Mouse (Mus musculus) cortical plate, adult 2 months (tissue): Measurements from ENCODE around the gene Gm11111. TPM values are rescaled to one million over a fixed set of nuclear protein-coding genes. Genes with fewer than 3 reads are reported as not detected.
"Not testable (repeated sequence)": the region's sequence is repeated elsewhere in the genome, so short reads cannot be mapped to it uniquely, and the experiment has no call there.

ENCODE experiments used
- H3K27ac ChIP-seq: fragments of 200-500 bp; 2 replicates; pipeline ENCODE4 v1.5.1; 2012; ENCODE audit warnings: low read length, control low read depth, inconsistent platforms; ENCODE audit not compliant: insufficient read depth
- H3K4me1 ChIP-seq: fragments of 200-500 bp; 2 replicates; pipeline ENCODE4 v1.6.1; 2011; ENCODE audit warnings: low read length; ENCODE audit not compliant: control insufficient read depth, insufficient read depth
- H3K4me3 ChIP-seq: fragments of 200-500 bp; 2 replicates; pipeline ENCODE4 v1.5.1; 2011; ENCODE audit warnings: mild to moderate bottlenecking, low read length, control low read depth; ENCODE audit not compliant: insufficient read depth
- CTCF ChIP-seq: fragments of 200-500 bp; IDR thresholded peaks from 2 replicates; pipeline ENCODE4 v1.5.1; 2011; ENCODE audit warnings: mild to moderate bottlenecking, control low read depth, low read length; ENCODE audit not compliant: insufficient read depth; ENCODE audit errors: extremely low read depth
- POLR2A ChIP-seq: fragments of 200-500 bp; IDR thresholded peaks from 2 replicates; pipeline ENCODE4 v1.6.1; 2011; ENCODE audit warnings: mild to moderate bottlenecking, low read length, control low read depth; ENCODE audit not compliant: insufficient read depth; ENCODE audit errors: extremely low read depth
- polyA plus RNA-seq: library from polyadenylated mRNA; depleted of rRNA; stranded (reverse); fragments of >200 nt; gene quantifications from 2 replicates; pipeline ENCODE4 v1.2.3, GENCODE M21; 2012

Gm11111 gene
- polyA plus RNA-seq, 1 experiment = not detected

- H3K27ac ChIP-seq = no peak overlapping the region
- H3K4me1 ChIP-seq = no peaks in the 10 kb centered on the region
- no peak overlapping the region for H3K4me3 ChIP-seq
- TF ChIP-seq CTCF = no peak
- no peak for TF ChIP-seq POLR2A
These were observed 8.8 kb downstream of the Gm11111 start for GRCm38 (mm10) chr5:98561301-98561700.

- TF ChIP-seq POLR2A (no peak), CTCF (no peak)
- H3K4me3 ChIP-seq = no peak overlapping the region
- no peak overlapping the region for H3K27ac ChIP-seq
- H3K4me1 ChIP-seq = no peaks in the 10 kb centered on the region; the same call in 1 of the 2 replicates
These were observed 10.3 kb downstream of the Gm11111 start for GRCm38 (mm10) chr5:98562806-98563205.

- Histone ChIP-seq H3K4me1 (no peaks in the 10 kb centered on the region; the same call in 1 of the 2 replicates), H3K4me3 (no peak overlapping the region), H3K27ac (no peak overlapping the region)
- TF ChIP-seq CTCF (no peak), POLR2A (no peak)
These were observed 11.3 kb downstream of the Gm11111 start for GRCm38 (mm10) chr5:98563801-98564200.

DNA sequence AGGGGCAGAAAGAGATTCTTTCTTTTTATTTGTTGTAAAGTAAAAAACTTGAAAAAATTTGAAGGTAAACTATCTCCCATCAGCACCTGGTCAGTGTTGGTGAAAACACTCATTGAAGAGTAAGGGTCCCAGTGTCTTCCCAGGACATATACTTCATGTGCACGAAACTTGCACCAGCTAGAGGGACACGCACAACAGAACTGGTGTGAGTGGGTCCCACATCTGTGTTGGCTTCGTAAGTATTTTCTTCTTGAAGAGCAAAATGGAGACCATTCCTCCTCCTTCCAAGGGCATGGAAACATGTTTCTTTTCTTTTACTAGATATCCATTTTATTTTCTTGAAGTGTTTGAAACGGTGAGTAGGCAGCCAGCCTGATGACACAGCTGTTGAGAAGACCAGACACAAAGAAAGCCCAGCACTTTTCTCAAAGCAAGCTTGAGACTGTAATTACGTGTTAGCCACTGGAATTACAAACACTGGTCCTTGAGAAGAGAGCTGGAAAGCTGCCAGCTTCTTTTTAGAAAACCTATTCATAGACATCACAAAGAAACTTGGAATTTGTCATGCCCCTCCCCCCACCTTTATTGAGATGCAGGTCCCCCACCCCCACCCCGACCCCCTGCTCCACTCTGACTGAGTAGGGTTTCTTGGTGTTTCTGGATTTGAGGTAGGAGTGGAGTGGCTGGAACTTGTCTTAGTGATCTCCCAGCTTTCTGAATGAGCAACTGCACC, 14.1 kb downstream of the Gm11111 start:
- TF ChIP-seq POLR2A (no peak), CTCF (no peak)
- Histone ChIP-seq H3K4me1 (no peaks in the 10 kb centered on the region; the same call in 1 of the 2 replicates), H3K4me3 (no peak overlapping the region), H3K27ac (no peak overlapping the region)

- TF ChIP-seq POLR2A (no peak), CTCF (no peak)
- Histone ChIP-seq H3K4me1 (no peaks in the 10 kb centered on the region; the same call in 1 of the 2 replicates), H3K27ac (no peak overlapping the region), H3K4me3 (no peak overlapping the region)
These were observed 16.0 kb downstream of the Gm11111 start for GRCm38 (mm10) chr5:98568481-98568880.

DNA sequence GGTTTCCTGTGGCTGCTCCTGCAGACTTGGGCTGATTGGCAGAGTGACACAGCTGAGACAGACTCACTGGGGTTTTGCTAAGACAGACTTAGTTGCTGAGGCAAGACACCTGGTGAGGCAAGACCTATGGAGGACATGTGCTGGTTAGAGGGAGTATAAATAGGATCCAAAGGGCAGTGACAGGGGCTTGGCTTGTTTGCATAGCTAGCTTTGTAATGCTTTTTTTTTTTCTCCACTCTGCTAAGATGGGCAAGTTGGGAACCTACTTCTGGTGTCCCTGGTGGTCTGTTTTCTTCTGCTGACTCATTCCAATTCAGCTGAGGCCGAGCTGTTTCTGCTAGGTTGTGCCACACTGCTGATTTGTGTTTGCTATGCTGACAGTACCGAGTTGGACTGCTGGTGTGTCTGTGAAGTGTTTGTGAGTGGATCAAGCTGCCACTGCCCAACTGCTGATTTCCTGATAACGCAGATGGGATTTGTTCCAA, 16.6 kb downstream of the Gm11111 start:
- TF ChIP-seq POLR2A = no peak
- no peak for TF ChIP-seq CTCF

GRCm38 (mm10) chr5:98572392-98572791, 19.9 kb downstream of the Gm11111 start:
- no peak overlapping the region for H3K4me3 ChIP-seq
- H3K4me1 ChIP-seq = no peaks in the 10 kb centered on the region
- no peak for TF ChIP-seq CTCF
- no peak for TF ChIP-seq POLR2A
- H3K27ac ChIP-seq = no peak overlapping the region

More for the DNA sequence above, 16.6 kb downstream of the Gm11111 start:
- H3K4me3 ChIP-seq = no peak overlapping the region
- H3K4me1 ChIP-seq = no peaks in the 10 kb centered on the region; the same call in 1 of the 2 replicates
- no peak overlapping the region for H3K27ac ChIP-seq

GRCm38 (mm10) chr5:98574711-98575470, 22.4 kb downstream of the Gm11111 start:
- no peak for TF ChIP-seq CTCF
- TF ChIP-seq POLR2A = no peak
- Histone ChIP-seq H3K4me3 (no peak overlapping the region), H3K4me1 (no peaks in the 10 kb centered on the region), H3K27ac (no peak overlapping the region)

DNA sequence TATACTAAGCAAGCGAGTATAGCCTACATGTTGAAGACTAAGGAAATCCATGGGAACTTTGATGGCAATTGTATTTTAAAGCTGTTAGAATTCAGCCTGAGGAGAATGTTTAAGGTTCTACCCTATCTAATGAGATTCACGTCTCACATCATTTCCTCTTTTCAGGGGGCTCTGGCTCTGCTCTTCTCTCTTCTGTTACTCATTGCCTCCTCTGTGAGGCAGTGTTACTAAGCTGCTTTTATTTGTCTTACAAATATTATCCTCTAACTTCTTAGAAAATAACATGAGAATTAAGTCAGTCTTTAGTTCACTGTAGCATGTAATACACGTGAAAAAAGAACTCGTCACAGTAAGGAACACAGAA, 23.0 kb downstream of the Gm11111 start:
- H3K4me3 ChIP-seq = no peak overlapping the region
- no peaks in the 10 kb centered on the region for H3K4me1 ChIP-seq
- no peak for TF ChIP-seq CTCF
- no peak for TF ChIP-seq POLR2A
- no peak overlapping the region for H3K27ac ChIP-seq

- not testable (repeated sequence) for H3K4me3 ChIP-seq, H3K27ac ChIP-seq, H3K4me1 ChIP-seq
These were observed 24.0 kb downstream of the Gm11111 start for GRCm38 (mm10) chr5:98576538-98576937.

GRCm38 (mm10) chr5:98578398-98578797, 25.9 kb downstream of the Gm11111 start:
- H3K27ac ChIP-seq = no peak overlapping the region
- no peaks in the 10 kb centered on the region for H3K4me1 ChIP-seq
- TF ChIP-seq POLR2A = no peak
- TF ChIP-seq CTCF = no peak
- no peak overlapping the region for H3K4me3 ChIP-seq
